Mouse (Mus musculus): Measurements from ENCODE around the gene Fam136a.
"Not testable (repeated sequence)": the region's sequence is repeated elsewhere in the genome, so short reads cannot be mapped to it uniquely, and the experiment has no call there.

Fam136a gene

DNA sequence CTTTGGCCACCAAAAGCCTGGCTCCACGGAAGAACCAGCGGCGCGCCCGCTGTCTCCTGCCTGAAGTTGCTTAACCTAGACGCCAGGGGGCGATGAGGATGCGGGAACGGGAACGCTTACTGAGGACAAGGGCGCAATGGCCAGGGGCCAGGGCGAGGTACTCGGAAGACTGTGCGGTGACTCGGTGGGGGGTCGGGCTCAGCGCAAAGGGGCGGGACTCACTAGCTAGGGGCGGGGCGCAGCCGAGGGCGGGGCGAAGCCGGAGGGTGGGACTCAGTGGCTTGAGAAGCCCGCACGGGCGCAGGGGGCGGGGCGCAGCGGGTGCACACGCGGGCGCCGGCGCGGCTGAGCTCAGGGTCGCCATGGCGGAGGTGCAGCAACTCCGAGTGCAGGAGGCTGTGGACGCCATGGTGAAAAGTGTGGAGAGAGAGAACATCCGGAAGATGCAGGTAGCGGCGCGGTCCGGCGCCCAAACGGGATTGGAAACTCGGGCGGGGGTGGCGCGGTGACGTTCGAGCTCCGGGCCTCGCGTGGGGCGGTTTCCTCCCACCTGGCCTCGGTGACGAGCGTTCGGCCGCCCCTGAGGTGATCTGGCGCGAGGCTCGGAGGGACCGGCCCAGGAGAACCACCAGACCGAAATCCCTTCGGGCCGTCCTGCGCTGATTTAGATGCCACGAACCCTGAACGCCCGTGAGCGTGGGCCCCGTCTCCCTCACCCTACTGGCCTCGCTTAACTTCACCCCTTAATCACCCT lies at the start of gene Fam136a:
Gene Fam136a, plus strand, starts transcription at position 276 of the 754 bp plus-strand sequence.
- DNase-seq (ENCODE audit: low spot score in 2 of 2), result peak; percentile 86 to 94

DNA sequence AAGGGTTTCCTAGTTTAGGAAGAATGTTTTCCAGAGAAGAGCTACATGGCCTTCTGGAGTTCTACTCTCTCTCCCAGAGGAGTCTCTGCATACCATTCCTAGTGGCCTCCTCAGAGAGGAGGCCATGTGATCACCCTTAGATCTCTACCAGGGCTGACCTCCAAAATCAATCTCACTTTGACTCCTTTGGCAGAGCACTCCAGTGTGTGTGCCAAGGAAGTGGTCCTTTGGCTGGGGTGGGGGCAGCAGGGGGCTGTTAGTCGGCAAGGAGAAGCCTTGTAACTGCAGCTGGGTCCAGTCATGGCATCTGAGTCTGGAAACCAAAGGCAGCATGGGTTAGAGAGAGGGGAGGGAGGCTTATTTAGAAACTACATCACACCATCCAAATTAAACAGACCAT lies 48.4 kb upstream of the Fam136a start:
- DNase-seq (ENCODE audit: low spot score in 2 of 2), result no peak

- DNase-seq (ENCODE audit: low spot score in 2 of 2), result no peak
These were observed 46.6 kb upstream of the Fam136a start for GRCm38 (mm10) chr6:86318855-86319254.

DNA sequence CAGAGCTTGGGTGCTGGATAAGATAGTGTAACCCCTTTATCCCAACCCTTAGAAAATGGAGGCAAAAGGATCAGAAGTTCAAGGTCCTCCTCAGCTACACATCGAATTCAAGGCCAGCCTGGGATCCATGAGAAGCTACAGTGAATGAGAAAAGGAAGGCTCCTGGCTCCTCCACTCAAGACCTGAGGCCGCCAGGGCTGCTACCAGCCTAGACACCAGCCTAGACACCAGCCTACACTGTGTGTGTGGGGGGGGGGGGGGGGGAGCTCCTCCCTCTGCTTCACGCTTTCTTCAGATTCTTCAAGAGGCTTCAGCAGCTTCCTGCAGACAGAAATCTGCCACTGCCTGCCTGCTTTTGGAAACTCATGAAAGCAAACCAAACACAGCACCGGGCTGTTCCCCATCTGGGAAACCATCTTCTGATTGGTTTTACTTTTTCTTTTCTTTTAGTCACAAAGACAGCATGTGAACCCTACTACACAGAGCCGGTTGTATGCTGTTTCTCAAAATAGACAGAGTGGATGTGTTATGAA lies 43.3 kb upstream of the Fam136a start:
- no peak for DNase-seq (ENCODE audit: low spot score in 2 of 2)

DNA sequence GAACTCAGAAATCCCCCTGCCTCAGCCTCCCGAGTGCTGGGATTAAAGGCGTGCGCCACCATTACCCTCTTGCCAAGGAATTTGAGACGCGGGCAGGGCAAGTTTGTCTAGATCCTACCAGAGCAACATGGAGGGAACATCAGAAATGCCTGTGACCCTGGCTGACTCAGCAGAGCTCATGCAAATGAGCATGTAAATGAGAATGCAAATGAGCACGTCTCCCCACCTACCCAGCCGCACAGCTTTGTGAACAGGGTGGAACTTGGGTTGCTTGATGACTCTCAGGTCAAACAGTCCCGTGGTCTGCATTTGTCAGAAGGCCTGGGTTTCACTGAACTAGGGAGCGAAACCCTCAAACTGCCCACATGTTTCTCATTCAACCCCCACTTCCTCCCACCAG lies 42.5 kb upstream of the Fam136a start:
- DNase-seq (ENCODE audit: low spot score in 2 of 2), result no peak

- no peak for DNase-seq (ENCODE audit: low spot score in 2 of 2)
These were observed 41.0 kb upstream of the Fam136a start for GRCm38 (mm10) chr6:86324400-86324799.

- no peak for DNase-seq (ENCODE audit: low spot score in 2 of 2)
These were observed 39.8 kb upstream of the Fam136a start for GRCm38 (mm10) chr6:86325646-86326045.

DNA sequence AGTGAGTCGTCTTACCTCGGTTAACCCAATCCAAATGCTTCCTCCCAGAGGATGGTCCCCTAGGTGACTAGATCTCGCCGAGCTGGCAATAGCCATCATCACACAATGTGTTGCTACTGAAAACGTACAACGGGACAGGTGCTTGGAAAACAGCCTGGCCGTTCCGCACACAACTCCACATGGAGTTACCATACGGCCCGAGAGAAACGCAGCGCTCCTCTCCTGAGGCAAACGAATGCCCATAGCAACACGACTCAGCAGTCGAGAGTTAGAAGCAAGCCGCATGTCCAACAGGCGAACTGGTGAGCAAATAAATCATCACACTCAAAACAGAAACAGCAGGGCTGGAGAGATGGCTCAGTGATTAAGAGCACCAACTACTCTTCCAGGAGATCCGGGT lies 38.6 kb upstream of the Fam136a start:
- DNase-seq (ENCODE audit: low spot score in 2 of 2), result no peak

DNA sequence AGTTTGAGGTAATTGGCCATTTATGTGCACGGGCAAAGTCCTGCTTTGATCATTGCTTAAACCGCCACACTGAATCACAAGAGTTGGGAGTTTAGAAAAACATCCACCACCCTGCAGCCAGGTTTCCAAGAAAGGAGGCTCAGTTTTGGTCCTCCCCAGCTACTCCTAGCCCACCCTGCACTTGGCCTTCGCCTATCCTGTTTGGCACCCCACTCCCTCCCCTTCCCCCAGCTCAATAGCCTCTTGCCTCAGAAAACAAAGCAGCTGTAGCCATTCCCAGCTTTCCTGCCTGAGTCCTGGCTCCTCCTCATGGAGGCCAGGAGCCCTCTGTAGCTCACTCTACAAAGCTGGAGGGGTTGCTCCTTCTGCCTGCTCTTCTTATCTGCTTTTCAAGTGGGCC lies 37.1 kb upstream of the Fam136a start:
- no peak for DNase-seq (ENCODE audit: low spot score in 2 of 2)

GRCm38 (mm10) chr6:86329943-86330342 lies 35.5 kb upstream of the Fam136a start:
- DNase-seq (ENCODE audit: low spot score in 2 of 2), result no peak

- no peak for DNase-seq (ENCODE audit: low spot score in 2 of 2)
These were observed 30.2 kb upstream of the Fam136a start for GRCm38 (mm10) chr6:86335121-86335849.

- no peak for DNase-seq (ENCODE audit: low spot score in 2 of 2)
These were observed 29.6 kb upstream of the Fam136a start for GRCm38 (mm10) chr6:86335860-86336259.

GRCm38 (mm10) chr6:86336340-86336739 lies 29.1 kb upstream of the Fam136a start:
- DNase-seq (ENCODE audit: low spot score in 2 of 2), result not testable (repeated sequence)

- DNase-seq (ENCODE audit: low spot score in 2 of 2), result no peak
These were observed 21.8 kb upstream of the Fam136a start for GRCm38 (mm10) chr6:86343656-86344055.

DNA sequence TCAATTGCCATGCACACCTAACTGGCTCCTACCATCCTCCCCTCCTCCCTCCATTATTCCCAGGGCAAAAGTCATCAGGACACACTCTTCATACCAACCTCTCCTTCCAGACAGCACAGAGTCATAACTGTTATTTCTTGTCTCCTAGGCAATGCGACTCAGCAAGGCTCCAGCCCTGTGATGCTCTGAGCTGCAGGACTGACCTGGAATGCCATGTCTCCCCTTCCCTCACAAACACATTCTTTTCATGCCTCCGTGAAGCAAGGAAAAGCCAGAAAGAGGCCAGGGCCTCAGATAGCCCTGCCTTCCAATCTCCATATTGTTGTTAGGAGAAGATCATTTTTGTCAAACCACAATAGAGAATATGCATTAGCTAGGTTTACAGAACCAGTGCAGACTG lies 19.4 kb upstream of the Fam136a start:
- DNase-seq (ENCODE audit: low spot score in 2 of 2), result no peak

DNA sequence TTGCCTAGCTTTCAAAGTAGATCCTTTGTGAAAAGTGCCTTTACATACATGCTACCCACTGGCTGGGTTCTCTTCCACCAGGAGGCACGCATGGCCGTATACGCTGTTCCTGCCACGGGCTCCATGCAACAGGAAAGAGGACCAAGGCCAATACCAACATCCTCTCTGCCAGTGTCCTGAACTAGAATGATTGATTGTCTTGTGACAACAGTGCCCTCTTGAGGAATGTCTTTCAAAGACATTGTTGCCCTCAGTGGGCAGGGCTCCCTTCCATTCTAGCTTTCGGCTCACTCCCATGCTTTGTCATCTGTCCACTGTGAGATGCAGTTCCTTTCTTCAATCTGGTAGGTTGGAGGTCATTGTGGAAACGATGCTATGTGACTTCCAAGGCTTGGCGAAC lies 16.2 kb upstream of the Fam136a start:
- DNase-seq (ENCODE audit: low spot score in 2 of 2), result no peak

- DNase-seq (ENCODE audit: low spot score in 2 of 2), result no peak
These were observed 10.5 kb upstream of the Fam136a start for GRCm38 (mm10) chr6:86354948-86355347.

DNA sequence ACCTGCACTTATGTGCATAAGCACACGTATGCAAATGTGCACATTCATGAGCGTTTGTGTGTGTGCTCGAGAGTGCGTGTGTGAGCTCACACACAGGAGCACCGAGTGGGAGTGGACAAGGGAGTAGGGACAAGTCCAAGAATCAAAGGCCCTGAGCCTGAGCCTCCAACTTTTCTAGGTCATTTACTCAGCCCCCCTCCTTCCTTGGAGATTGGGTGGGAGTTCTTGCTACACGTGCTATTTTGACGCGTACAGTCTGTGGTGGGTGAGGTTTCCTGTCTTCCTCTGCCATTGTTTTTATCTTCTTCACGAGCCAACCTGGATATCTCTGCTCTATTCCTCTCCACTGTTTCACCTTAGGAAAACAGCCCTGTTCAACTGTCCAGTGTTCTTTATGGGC lies 8.5 kb upstream of the Fam136a start:
- DNase-seq (ENCODE audit: low spot score in 2 of 2), result no peak

DNA sequence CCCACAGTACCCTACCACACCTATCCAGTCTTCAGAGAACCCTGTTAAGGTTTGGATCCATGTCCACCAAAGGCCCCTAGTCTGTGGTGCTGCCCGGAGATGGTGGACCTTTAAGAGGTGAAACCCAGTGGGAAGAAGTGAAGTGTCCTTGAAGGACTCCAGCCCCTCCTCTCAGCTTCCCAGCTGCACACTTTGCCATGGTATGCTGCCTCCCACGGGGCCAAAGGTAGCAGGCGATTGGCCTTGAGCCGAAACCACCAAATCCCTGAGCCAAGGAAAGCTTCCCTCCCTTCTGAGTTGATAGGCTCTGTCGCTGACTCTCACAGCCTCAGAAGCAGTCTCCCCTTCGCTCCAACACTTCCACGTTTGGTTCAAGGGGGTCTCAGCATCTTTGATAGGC lies 4.8 kb upstream of the Fam136a start:
- no peak for DNase-seq (ENCODE audit: low spot score in 2 of 2)

GRCm38 (mm10) chr6:86361373-86361772 lies 4.1 kb upstream of the Fam136a start:
- DNase-seq (ENCODE audit: low spot score in 2 of 2), result no peak

DNA sequence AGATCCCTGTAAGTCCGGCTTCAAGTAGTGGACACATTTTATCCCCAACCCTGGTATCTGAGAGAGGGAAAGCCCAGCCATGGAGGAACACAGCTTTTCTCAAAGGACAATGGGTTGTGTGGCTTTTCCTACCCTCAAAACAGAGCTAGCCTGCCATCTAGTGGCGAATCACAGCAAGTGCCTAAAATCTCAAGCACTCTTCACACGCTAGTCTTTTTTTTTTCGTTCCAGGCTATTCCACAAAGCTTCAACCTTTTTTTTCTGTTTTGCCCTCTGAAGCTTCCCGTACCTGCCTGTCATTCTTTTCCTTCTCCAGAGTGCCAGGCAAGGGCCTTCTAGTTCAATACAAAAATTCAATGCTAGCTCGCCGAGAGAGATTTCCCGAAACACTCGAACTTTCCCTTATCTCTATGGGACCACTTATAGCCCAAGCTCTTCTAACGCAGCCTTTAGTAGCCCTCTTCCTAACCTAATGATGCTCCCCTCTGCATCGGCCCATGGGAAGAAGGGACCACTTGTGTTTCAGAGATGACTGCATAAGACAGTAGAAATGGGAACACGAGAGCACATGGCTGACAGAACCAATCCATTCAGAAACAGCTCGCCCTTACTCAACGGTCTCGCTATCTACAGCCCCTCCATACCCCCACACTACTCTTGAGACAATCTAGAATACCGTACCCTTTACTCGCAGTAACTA lies 854 bp upstream of the Fam136a start:
- peak; percentile 54 to 75 for DNase-seq (ENCODE audit: low spot score in 2 of 2)

GRCm38 (mm10) chr6:86366125-86366852 lies 843 bp downstream of the Fam136a start:
- no peak for DNase-seq (ENCODE audit: low spot score in 2 of 2)
